Mouse (Mus musculus) cerebellum, adult 2 months (tissue): ENCODE results near the gene Irf3.

Experiments used
- CTCF ChIP-seq: fragments of 200-500 bp; IDR thresholded peaks from 2 replicates; pipeline ENCODE4 v1.5.1; 2011; ENCODE audit warnings: low read depth, mild to moderate bottlenecking, control low read depth, low read length, moderate library complexity, borderline replicate concordance; ENCODE audit not compliant: insufficient read depth
- POLR2A ChIP-seq: fragments of 200-500 bp; IDR thresholded peaks from 2 replicates; pipeline ENCODE4 v1.6.1; 2011; ENCODE audit warnings: low read length, control low read depth, borderline replicate concordance; ENCODE audit not compliant: insufficient read depth

- TF ChIP-seq CTCF: no peak
- TF ChIP-seq POLR2A: no peak
Measured at GRCm38 (mm10) chr7:44959281-44959680, 38.2 kb upstream of the Irf3 start.
